Mouse (Mus musculus) thymus, adult 2 months (tissue): ENCODE results near the gene Acrbp.

ENCODE experiments used
- CTCF ChIP-seq: fragments of 200-500 bp; IDR thresholded peaks from 2 replicates; pipeline ENCODE4 v1.5.1; 2012; ENCODE audit warnings: mild to moderate bottlenecking, control low read depth, low read length, moderate library complexity, borderline replicate concordance; ENCODE audit not compliant: control insufficient read depth, poor library complexity, insufficient read depth; ENCODE audit errors: extremely low read depth
- POLR2A ChIP-seq: fragments of 200-500 bp; IDR thresholded peaks from 2 replicates; pipeline ENCODE4 v1.6.1; 2012; ENCODE audit warnings: mild to moderate bottlenecking, low read length, control low read depth, moderate library complexity; ENCODE audit not compliant: control insufficient read depth, poor library complexity, insufficient read depth; ENCODE audit errors: extremely low read depth

DNA sequence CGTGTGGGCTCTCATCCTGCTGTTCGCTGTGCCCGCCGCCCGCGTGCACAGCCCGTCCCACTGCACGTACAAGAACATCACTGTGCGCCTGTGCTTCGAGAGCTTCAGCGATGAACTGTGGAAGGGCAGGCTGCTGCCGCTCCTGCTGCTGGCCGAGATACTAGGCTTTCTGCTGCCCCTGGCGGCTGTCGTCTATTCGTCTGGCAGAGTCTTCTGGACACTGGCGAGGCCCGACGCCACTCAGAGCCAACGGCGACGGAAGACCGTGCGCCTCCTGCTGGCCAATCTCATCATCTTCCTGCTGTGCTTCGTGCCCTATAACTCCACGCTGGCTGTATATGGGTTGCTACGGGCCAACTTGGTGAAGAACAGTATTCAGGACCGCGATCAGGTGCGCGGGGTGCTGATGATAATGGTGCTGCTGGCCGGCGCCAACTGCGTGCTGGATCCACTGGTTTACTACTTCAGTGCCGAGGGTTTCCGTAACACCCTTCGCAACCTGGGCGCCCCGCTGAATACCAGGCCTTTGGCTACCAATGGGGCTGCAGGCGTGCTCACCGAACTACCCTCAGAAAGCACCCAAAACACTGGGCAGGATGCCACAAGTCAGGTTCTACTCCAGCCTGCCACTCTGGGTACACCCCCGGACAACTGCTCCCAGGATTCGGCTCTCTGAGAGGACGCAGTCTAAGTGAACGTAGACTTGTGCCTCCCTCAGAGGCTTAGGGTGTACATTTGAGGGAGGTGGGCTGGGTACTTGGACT is 32.5 kb downstream of the Acrbp start:
- TF ChIP-seq POLR2A: no peak
- no peak for TF ChIP-seq CTCF
